Mouse (Mus musculus) ovary, postnatal 14 days (tissue): Measurements from ENCODE around the gene Gnas.
"Not testable (repeated sequence)": the region's sequence is repeated elsewhere in the genome, so short reads cannot be mapped to it uniquely, and the experiment has no call there.

Experiments used
- DNase-seq: peaks from one replicate; pipeline ENCODE4 v3.0.0; 2022; ENCODE audit warnings: low spot score

Gene Gnas

DNA sequence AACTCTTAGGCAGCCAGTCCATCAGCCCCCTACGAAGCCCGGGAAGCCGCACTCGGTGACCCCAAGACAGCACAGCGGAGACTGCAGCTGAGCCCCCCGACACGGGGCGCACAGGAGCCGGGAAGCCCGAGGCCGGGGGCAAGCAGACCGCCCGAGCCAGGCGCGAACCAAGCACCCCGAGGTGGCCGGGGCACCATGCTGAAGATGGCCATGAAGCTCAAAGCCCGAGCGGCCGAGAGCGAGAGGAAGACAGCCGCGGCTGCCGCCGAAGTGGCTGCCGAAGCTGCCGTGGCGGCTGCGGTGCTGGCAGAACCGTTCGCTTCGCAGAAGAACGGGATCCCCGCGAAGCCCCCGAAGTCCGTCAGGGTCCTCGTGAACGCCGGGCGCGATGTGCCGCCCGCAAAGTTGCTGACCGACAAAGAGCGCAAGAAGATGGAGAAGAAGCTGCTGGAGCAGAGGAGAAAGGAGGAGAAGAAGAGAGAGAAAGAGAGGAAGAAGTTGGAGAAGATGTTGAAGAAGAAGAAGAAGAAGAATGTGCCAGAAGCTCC is 44.3 kb downstream of the Gnas start:
- no peak for DNase-seq

DNA sequence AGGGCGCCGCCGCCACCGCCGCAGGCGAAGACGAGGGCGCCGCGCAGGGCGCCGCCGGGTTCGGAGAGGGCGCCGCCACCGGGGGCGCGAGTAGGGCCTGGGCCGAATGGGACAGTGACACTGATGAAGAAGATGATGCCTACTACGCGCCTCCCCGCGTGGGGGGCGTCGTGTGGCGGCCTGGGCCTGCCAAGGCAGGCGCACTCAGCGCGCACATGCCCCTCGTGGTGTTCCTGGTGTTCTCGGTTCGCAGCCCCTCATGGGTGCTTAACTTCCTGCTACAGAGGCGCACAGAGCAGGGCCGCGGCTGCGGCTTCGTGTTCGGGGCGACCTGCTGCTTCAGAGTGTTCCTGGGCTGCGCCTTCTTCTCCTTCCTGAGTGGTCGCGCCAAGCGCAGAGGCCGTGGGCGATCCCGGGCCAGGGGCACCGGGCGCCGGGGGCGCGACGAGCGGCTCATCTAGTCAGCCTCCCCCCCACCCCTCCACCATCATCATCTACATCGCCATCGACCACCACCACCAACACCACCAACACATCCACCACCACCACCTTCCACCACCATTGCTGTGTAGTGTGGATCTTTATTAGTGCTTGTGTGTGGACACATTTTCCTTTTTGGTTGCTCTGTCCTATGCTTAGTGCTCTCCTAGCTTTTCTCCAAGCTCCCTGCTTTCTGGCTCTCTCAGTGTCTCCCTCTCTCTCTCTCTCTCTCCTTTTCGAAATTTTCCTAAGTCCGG is 45.0 kb downstream of the Gnas start:
- DNase-seq = no peak

GRCm38 (mm10) chr2:174329663-174330615 is 45.8 kb downstream of the Gnas start:
- peak; percentile 80 for DNase-seq

DNA sequence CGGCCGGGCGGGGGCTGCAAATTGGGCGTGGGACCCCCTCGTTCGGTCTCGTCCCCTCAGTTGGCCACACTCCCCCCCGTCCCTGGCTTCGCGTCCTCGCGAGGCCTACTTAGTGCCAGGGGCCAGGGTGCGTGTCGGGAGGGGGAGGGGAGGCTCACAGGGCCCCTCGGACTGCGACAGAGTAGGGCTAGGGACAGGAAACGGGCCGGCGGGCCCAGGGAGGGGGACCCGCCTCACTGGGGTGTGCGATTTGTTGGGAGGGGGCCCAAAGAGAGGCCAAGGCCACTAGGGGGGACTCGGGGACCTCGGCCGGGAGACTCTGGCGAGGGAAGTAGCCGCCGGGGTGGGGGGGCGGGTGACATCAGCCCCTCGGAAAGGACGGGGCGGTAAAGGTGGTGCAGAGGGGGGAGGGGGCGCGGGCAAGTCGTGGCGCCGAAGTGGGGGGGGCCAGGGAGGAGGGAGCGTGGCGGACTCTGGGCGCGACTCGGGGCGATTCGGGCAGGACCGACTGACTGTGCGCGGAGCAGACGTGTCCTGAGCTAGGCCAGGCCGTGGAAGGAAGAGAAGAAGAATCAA is 46.6 kb downstream of the Gnas start:
- peak; percentile 56 for DNase-seq

DNA sequence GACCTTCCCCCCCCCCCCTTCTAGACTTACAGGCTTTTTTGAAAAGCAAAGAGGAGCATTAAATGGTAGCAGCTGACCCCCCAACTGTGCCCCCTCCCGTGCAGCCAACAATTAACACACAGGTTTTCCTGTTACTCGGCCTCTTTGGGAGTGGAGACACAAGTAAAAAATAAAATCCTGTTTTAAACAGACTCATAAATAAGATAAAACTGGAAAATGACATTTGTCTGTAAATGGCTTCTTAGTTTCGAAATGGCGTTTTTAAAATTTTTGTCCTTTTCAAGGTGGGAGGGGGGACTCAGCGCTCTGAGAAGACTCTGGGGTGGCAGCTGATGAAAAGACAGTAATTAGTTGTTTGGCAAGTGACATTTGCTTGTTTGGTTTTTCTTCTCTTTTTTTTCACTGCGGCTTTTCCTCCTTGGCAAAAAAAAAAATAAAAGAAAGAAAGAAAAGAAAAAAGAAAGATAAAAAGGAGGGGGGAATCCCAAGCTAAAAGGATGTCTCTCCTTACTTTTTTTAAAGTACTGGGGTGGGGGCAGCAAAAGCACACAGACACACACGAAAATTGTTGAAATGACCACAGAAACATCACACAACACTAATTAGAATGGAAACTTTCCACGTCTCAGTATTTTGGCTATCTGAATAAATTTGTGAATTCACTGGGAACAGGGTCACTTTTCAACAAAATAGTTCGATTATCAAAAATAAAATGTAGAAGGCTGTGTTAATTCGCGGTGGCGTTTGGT is 47.3 kb downstream of the Gnas start:
- no peak for DNase-seq

- DNase-seq = no peak
Measured at GRCm38 (mm10) chr2:174333239-174333890, 49.2 kb downstream of the Gnas start.

DNA sequence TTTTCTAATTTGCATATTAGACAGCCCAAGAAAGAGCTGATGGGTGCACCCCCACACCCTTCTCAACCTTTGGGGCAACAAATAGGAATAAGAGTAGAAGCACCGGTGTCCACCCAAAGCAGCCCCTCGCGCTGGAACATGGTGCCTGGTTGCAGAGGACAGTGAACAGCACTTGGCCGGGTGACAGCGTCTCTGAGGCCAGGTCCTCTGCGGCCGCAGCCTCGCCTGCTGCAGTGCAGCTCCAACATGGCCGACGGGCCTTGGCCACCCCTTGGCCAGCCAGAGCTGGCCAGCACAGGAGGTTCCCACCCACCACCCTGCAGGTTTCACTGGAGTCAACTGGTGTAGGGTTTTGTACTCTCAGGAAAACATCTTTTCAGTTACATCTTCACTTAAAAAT is 50.3 kb downstream of the Gnas start:
- no peak for DNase-seq

- no peak for DNase-seq
Measured at GRCm38 (mm10) chr2:174337275-174337674, 53.2 kb downstream of the Gnas start.

DNA sequence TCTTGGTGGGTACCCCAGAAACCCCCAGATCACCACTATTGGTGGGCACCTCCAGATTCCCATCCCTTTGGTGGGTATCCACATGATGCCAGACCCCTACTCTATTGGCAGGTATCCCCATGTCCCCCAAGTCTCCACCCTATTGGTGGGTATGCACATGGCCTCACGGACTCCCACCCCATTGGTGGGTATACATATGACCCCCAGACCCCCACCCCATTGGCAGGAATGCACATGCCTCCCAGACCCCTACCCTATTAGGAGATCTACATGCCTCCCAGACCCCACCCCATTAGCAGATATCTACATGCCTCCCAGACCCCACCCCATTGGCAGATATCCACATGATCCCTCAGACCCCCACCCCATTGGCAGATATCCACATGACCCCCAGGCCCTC is 55.6 kb downstream of the Gnas start:
- DNase-seq = no peak

- DNase-seq = no peak
Measured at GRCm38 (mm10) chr2:174340229-174340892, 56.2 kb downstream of the Gnas start.

DNA sequence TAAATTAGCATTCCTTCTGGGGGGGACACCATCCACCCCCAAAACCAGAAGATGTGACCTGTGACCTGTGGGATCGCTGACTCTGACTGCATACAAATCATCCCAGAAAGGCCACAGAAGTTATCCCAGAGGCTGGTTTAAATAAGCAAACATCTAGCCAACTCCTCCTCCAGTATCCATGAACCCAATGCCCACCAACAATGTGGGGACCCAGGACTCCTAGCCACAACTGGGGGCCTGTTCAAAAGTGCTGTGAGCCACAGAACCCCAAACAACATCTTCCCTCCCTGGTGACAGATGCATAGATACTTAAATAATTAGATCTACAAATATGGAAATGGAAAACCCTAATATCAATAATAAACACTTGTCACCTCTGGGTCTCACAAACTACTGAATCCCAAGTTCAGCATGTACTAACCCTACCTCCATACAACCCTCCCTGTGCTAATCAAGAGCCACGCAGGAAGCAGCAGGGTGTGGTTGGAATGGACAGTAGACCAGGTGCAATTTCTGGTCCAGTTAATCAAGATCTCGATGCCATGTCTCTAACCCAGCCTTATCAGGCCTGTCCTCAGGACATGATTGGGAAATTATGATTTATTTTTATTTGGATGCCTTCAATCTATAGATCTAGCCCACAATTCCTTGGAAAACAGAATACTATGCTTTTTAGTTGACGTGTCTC is 56.9 kb downstream of the Gnas start:
- DNase-seq = no peak

DNA sequence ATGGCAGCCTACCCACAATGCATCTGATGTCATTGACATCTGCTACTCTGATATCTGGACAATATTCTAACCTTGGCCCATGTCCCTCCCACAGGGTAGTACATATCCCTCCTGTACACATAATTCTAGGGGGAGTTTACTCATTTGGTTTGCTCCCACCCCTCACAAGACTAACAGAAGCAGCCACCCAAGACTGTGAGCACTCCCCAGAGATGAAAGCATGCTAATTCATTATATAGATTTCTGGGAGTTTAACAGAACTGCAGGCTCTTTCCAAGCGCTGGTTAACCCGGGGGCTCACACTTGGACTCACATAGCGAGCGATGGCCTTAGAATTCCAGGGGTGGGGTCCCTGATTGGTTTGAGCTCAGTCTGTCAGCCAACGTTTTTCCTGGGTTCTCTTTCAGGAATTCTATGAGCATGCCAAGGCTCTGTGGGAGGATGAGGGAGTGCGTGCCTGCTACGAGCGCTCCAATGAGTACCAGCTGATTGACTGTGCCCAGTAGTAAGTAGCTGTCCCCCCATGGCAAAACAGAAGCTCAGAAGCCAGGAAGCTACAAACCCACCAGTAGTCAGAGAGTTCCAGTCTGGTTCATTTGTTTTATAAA is 58.8 kb downstream of the Gnas start:
- no peak for DNase-seq

DNA sequence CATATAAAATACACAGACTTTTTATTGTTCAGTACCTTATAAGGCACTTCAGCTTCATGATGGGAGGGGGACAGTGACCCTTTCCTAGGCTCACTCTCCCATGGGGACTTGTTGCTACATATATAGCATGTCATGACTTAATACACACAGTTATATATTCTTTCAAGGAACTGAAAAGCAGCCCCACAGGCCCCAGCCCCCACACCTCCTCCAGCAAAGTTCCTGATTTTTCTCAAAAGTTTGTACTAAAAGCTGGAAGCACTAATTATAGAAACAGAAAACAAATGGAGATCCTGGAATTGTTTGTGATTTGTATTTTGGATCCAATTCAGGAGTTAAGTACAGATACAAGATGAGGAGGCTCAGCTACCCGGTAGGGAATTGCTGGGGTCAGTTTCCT is 59.4 kb downstream of the Gnas start:
- DNase-seq = no peak

GRCm38 (mm10) chr2:174344003-174344655 is 60.0 kb downstream of the Gnas start:
- peak; percentile 72 for DNase-seq

DNA sequence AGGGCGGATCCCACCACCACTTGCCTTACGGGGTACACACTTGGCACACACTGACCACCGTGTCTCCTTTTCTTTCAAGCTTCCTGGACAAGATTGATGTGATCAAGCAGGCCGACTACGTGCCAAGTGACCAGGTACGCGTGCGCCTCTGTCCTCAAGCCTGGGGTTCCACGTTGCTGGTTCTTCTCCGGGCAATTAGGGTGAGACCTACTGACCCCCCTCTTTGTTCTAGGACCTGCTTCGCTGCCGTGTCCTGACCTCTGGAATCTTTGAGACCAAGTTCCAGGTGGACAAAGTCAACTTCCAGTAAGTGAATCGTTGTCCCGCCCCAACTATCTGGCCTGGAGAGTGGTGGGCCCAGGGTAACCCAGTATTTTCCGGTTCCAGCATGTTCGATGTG is 60.9 kb downstream of the Gnas start:
- DNase-seq = no peak

DNA sequence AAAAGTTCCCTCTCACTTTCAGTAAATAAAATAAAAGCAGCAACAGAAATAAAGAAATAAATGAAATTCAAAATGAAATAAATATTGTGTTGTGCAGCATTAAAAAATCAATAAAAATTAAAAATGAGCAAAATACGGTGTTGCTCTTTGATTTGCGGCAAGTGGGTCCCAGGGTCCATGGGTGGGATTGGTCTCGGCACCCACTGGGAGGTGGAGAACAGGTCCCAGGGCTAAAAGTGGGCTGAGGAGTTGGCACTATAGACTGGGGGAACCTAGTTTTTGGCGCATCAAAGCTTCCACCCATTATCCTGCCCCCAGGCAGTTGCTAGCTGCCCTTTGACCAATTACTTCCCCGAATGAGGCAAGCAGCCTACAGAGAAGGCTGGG is 62.5 kb downstream of the Gnas start, which contains the start of gene Gm20721:
TSS of gene Gm20721 (minus strand) at position 101 of the 387 bp plus-strand sequence.
- DNase-seq = no peak

GRCm38 (mm10) chr2:174346999-174347668 is 63.0 kb downstream of the Gnas start:
- DNase-seq = not testable (repeated sequence)

DNA sequence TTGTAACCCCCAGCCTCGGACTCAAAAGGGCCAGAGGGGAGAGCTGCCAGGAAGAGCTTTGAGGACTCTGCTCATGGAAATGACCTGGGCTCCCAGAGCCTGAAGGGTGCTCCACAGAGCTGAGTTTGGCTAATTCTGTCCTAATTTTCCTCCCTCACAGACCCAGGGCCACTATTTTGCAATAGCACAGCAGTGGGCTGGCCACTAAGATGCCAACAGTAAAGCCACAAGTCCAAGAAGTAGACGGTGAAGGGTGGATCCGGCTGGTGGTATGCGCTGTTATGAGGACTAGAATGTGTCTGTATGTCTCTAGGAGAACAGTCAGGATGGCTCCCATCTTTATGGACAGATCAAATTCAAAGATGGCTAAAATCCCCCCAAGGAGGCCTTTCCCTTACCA is 74.4 kb downstream of the Gnas start:
- DNase-seq = no peak

GRCm38 (mm10) chr2:174359656-174360055 is 75.5 kb downstream of the Gnas start:
- no peak for DNase-seq
